Mouse (Mus musculus): Measurements from ENCODE around the gene Gspt2. TPM values are rescaled to one million over a fixed set of nuclear protein-coding genes. Genes with fewer than 3 reads are reported as not detected.
"Not testable (repeated sequence)": the region's sequence is repeated elsewhere in the genome, so short reads cannot be mapped to it uniquely, and the experiment has no call there.

Gene Gspt2
- polyA plus RNA-seq, 1 experiment from 2014 or later, result 24.3 TPM

GRCm38 (mm10) chrX:94689593-94689992, 53.7 kb downstream of the Gspt2 start:
- not testable (repeated sequence) for H3K9ac ChIP-seq (replicated peaks; ENCODE audit: low read length); H3K36me3 ChIP-seq (ENCODE audit: control insufficient read depth, insufficient read depth, low read length); DNase-seq; H3K27me3 ChIP-seq (ENCODE audit: control insufficient read depth, insufficient read depth, low read length); H3K4me3 ChIP-seq (replicated peaks; ENCODE audit: low read depth, low read length); H3K4me2 ChIP-seq (ENCODE audit: low read length); H3K4me1 ChIP-seq (ENCODE audit: control insufficient read depth, insufficient read depth, low read length); H3K27ac ChIP-seq (replicated peaks; ENCODE audit: low read depth, low read length); H3K9me3 ChIP-seq (ENCODE audit: control insufficient read depth, low read length)
- peak; percentile 62; the same call in 1 of the 2 replicates for ATAC-seq (ENCODE audit: low FRiP score, low TSS enrichment)
- WGBS, result 88% methylated on average over 5 of the region's 5 CpGs

Other genes with a start within 250 kb of the Gspt2 start
- gene Maged1, start 93.9 kb upstream of the Gspt2 start, polyA plus RNA-seq (2014; fragmentation: Nextera tagmentation; extraction: Ambion mirVana), result 1,056 and 1,237 TPM in 2 replicates
- 2.9 and 3.1 TPM in 2 replicates for gene Zxdb, start 88.5 kb downstream of the Gspt2 start, polyA plus RNA-seq (2014; fragmentation: Nextera tagmentation; extraction: Ambion mirVana)